Mouse (Mus musculus): Measurements from ENCODE around the gene Tkt.
"Not testable (repeated sequence)": the region's sequence is repeated elsewhere in the genome, so short reads cannot be mapped to it uniquely, and the experiment has no call there.

Gene Tkt

DNA sequence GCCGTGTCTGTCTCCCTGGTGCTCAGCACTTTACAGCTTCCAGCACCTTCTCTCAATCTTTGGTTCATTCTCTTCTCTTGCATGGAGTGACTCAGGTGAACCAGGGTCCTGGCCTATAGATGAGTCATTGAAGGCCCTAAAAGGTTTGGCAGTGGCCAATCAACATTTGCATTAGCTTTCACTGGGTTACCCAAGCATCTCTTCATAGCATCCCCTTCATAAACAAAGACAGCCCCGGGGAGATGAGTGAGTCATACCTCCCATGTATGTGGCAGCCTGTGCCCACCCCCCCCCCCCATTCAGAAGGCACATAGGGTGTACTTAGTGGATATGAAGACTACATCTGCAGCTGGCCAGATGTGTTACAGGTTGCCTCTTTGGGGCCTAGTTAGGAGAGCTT, 8.5 kb downstream of the Tkt start:
- DNase-seq = no peak

DNA sequence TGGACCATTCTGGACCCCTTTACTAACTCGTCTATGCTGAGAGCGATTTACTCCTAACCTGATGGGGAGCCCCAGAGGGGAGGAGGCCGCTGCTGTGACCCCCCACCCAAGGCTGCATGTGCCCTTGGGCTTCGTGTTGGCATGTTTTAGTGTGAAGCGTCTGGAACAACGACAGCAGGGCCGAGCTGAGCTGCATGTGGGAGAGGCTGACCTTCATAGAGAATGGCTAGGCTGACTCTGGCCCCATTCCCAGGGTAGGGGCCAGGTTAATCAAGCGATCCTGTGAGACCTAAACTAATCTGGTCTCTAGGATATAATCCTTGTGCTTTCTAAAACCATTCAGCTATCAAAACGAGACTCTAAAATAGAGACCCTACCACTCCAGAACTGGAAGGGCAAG, 9.6 kb downstream of the Tkt start:
- no peak for DNase-seq

DNA sequence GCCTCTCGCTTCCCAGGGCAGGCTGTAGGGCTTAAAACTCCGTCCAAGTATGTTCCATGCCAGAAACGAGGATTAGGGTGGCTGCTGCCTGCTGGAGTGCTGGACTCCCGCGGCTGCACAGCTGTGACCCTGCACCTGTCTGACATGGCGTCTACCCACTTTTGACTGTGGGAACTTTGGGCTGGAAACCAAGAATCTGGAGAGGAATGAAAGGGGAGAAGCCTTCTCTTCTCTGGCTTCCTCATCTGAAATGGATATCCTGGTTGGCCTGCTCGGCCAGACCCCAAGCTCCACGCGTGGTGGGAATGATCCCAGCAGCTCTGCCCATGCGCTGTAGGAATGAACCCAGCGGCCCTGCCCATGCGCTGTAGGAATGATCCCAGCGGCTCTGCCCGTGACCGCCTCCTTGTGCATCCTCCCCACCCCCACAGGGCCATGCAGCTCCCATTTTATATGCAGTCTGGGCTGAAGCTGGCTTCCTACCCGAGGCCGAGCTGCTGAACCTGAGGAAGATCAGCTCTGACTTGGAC, 11.2 kb downstream of the Tkt start:
- DNase-seq = no peak

DNA sequence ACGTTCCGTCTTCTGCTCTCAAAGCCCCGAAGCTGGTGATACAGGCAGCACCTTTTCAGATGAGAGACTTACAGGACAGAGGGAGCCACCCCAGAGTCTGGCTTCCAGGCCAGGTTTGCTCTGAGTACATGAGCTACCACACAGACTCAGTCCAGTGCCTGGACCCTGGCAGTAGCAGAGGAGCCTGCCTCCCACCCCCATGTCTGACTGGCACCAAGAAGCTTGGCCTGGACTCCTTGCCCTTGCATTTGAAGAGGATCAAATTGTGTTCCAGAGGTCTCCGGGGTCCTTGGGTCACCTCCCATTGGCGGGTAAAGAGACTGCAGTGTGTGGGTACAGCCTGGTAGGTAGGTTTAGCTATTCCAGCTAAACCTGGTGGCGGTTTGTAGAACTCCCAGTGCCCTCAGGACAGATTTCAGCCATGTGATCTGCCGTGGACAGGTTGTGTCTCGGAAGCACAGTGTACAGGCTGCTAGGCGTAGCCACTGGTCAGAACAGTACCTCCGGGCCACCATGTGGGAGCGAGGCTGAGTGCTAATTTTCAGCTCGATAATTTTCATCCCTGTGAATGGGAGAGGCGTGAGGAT, 12.7 kb downstream of the Tkt start:
- no peak for DNase-seq

DNA sequence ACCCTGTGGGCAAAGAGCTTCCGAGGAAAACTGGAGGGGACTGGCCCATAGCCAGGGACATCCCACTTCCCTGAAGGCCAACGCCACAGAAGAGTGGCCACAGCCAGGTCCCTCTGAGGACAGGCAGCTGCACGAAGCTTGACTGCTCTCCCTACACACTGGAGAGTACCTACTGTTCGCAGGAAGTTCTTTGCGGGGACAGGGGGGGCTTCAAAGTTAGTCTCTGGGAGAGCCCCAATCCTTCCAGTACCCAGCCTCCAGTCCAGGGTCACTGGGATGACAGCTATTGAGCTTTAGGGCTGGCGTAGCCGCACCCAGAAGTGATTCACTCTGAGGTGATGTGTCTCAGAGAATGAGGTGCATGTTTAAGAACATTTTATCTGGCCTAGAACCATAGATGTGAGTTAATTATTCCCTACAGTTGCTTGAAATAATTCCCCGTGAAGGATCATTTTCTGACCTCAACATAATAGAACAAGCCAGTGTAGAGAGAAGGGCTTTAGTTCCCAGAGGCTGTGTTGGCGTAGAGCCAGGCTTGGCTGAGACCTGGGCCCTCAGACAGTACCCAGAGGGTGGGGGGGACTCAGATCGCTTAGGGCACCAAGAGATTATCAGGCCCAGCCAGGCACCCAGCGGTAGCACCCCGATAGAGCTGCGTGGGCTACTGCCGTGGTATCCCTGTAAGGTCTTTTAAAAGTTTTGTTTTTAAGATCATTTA, 13.5 kb downstream of the Tkt start:
- DNase-seq = no peak

DNA sequence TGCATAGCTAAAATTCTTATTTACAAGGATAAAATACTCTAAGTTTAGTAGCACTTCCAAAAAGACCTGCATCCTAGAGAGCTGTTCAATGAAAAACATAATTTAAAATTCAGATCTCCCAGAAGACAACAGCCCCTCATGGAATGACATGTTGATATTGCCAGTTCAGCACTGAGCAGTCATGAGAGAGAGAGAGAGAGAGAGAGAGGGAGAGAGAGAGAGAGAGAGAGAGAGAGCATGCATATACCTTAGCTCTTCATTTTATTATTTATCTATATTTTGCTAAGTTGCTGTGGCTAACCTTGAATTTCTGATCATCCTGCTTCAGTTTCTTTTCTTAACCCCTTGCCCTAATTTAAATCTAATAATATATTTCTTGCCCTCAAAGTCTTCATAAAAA, 14.2 kb downstream of the Tkt start:
- DNase-seq = no peak

DNA sequence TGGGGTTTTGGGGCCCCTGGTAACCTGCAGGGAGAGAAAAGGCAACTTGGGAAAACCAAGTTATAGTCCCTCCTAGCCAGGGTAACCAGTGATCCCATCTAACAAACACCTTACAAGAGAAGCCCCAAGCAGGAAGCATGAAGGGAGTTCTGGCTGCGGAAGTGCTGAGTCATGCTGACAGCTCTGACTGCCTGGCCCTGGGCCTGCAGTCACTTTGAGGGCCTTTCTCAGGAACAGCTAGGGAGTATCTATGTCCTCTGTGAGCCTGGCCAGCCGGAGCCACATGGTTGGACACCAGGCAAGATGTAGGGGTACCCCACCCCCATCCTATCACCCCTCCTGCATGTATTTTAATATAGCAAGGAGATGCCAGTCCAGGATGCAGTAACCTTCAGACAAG, 16.3 kb downstream of the Tkt start:
- DNase-seq = no peak

DNA sequence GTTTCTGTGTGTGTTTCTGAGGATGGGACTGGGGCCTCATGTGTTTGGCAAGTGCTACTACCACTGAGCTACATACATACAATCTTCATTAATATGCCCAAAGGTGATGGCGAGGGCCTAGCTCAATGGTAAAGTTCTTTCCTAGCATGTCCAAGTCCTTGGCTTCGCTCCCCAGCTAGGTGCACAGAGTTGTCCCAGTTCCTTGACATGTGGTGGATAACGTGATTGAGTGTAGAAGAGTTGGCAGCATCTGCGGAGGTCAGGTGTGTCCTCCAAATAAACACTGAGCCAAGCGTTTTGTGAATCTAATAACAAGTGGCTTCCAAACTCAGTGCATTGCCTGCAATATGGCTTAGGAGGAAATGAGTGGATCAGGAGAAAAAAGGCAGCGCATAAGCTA, 18.2 kb downstream of the Tkt start:
- no peak for DNase-seq

DNA sequence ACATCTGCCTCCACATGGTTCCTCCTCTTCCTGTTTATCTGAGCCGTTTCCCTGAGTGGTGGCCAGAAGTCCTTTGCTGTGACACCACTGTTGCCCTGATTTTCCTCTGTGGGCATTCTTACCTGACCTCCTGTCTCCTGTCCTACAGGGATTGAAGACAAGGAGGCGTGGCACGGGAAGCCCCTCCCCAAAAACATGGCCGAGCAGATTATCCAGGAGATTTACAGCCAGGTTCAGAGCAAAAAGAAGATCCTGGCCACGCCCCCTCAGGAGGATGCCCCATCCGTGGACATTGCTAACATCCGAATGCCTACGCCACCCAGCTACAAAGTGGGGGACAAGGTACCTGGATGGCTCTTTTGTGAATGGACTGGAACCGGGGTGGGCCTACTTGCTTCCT, 19.9 kb downstream of the Tkt start:
- no peak for DNase-seq

DNA sequence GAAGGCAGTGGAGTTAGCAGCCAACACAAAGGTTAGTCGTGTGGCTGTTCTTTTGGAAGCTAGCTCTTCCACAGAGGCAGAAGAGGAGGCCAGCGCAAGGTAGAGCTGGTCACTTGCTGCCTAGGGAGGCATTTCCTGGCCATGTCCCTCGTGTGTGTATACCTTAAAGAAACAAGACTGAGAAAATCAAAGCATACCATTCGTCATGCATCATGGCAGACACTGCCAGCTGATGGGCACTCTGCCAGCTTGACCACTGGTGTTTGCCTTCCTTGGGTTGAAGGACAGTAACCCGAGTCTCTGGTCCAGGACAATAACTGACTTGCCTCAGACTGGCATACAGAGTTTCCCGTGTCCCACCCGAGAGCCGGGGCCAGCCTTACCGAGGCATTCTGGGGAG, 22.1 kb downstream of the Tkt start:
- DNase-seq = no peak

DNA sequence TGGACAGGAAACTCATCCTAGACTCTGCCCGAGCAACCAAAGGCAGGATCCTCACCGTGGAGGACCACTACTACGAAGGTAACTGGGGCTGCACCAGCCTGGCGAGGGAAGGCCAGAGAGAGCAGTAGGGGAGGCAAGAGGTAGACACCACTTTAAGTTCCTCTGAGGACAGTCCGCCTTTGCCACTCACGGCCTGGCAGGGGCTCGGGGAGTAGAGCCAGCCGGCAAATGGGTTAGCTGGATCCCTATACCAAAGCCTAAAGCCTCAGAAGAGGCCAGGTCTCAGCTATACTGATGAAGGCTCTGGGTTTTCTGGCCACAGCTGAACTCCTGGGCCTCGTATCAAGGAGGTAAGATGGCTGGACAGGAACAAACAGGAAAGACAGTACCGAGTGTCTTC, 24.1 kb downstream of the Tkt start:
- DNase-seq = no peak

DNA sequence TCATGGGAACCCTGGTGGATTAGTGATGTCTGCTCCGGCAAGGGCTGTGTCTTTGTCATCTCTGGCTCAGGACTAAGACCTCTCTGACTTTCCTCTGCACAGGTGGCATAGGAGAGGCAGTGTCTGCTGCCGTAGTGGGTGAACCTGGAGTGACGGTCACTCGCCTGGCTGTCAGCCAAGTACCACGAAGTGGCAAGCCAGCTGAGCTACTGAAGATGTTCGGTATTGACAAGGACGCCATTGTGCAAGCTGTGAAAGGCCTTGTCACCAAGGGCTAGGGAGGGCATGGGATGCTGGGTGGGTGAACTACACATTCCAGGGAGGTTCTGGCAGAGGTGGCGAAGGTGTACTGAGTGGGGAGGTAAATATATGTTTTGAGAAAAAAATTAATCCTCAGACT, 25.1 kb downstream of the Tkt start:
- DNase-seq = no peak

DNA sequence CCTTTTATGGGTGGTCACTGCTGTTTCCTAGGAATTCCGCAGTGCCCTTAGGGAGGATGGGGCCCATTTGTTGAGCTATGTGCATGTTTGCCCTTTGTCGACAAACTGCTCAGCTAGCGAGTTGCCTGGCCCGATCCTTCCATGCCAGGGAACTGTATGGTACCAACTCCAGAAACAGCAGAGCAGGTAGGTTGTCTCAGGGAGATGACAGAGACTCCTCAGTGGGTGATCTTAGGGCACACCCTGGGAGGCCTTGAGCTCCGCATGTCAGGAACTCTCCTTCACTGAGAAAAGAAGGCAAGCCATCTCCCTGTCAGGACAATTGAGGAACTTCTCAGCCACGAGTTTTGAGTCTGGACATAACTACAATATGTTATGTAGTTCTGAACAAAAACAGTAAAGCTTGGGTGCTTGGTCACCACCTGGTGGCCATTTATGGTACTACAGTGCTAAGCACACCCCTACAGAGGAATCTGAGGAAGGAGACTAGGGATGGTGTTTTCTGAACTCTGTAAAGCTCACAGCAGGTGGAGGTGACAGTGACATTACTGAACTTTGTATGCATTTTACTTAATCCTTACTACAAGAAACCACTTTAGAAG, 25.9 kb downstream of the Tkt start:
- DNase-seq = peak; percentile 70

DNA sequence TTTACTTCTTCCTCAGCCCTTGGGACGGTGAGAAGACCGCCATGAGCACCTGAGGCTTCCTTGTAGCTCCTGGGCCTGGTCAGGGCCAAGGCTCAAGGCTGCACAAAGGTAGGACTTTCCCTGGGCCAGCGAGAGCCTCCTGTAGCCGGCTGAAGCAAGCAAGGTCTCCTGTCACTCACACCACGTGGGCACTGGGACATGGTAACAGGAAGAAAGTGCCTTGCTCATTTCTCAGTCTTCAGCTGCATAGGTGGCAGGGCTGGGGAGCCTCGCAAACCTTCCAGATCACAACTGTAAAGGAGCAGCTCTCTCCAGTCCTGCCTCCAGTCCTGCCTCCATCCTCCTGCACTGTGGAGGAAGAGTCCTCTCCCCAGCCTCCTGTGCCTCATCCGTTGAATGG, 27.6 kb downstream of the Tkt start:
- DNase-seq = no peak

DNA sequence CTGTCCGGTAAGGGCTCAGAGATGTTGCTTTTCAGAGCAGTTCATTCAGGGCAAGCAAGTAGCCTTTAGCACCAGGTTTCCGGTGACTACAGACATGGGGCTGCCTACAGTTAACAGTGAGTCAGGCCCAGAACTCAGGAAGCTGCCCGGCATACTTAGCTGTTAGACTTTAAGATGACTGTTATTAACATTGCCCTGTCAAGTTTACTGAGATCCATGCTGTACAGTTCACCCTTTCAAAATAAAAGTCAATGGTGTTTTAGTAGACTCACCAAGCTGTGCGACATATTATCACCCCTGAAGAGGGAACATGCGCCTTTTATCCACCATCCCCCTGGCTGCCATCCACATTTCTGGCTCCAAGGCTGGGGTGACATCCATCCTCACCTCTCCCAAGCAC, 28.1 kb downstream of the Tkt start:
- DNase-seq = no peak

DNA sequence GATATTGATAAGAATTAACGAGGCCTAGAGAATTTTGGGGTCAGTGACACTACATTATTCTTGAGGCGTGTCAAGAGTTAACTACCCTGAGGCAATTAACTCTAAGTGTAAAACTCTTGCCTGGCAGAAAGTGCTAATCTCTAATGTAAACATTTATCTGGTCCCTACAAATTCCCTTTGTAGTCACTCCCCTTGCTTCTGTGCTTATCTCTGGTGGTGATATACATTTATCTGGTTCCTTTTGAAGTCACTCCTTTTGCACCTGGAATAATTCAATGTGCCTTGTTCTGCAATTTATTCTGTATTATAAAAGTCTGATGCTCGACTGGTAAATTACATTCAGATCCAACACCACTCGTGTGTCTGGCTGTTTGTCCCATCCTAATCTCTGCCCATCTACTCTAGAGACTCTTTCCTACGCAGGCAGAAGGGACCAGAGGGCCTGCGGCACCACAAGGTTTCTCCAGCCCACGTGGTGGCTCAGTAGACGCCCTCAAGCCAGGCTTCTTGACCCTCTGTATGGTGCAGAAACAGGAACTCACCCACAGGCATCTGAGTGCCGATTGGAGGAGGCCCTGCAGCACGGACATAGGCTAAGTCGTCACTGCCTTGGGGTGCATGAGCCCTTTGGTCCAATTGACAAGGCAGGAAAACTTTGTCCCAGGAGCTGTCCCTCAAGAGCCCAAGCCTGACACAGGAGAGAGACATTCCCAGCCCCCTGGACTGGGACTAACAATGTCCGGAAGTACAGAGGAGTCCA, 29.3 kb downstream of the Tkt start:
- DNase-seq = not testable (repeated sequence)

DNA sequence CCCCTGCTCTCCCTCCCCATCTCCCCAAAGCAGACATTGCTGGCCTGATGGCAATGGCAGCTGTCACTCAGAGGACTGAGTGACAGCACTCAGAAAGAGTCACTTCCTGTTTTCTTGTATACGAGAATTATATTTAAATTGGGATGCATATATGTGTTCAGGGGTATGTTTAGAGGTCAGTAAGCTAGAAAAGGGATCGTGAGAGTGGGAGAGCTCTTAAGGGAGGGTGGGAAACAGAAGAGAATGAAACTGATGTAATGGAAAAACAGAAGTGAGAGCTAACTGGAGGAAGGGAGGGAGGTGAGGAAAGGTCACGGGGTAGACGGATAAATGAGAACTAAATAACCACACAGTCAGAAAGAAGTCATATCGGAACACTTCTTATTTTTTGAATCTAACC, 31.0 kb downstream of the Tkt start:
- DNase-seq = no peak

DNA sequence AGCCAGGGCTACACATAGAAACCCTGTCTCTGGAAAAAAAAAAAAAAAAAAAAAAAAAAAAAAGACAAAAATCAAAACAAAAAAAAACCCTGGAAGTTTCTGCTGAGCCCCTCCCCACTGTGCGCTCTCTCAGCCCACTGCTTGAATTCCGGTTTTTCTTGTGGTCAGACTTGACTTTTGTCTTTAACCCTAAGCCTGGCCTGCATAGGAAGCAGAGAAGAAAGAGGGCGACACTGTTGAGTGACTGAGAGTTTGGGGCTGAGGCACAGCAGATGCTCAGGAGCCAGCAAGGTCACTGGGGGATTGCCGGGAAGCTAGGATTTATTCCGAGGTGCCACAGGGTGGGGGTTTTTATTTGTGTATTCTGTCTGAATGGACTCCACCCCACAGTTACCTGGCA, 31.7 kb downstream of the Tkt start:
- DNase-seq = no peak

DNA sequence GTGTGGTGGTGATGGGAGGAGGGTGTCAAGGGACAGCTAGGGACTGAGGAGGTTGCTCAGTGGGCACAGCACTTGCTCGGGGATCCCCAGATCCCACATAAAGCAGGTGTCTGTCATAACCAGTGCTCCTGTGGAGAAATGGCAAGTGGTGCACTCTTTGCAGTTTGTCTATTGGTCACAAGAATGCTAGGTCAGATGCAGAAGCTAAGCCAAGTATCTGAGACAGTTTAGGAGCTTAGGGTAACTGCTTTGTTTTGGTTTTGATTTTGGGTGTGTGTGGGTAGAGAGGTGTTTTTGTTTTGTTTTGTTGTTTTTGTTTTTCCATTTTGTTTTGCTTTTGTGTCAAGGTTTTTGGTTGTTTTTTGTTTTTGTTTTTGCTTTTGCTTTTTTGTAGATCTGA, 33.1 kb downstream of the Tkt start:
- no peak for DNase-seq

DNA sequence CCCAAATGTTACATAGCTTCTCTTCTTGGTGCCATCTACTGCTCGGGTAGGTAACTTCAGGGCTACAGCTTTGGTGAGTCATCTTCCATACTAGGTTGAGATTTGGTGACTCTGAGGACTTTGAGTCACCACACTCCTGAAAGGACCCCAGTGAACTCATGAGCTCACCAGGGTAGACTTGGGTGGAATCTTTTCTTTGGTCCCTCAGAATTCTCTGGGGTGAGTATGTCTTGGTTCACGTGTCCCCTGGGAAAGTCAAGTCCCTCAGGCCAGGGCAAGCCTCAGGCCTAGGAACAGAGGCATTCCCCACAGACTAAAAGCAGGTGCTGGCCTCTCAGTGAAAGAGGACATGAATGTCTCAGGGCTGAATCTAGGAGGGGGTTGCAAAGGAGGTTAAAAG, 35.9 kb downstream of the Tkt start:
- no peak for DNase-seq

DNA sequence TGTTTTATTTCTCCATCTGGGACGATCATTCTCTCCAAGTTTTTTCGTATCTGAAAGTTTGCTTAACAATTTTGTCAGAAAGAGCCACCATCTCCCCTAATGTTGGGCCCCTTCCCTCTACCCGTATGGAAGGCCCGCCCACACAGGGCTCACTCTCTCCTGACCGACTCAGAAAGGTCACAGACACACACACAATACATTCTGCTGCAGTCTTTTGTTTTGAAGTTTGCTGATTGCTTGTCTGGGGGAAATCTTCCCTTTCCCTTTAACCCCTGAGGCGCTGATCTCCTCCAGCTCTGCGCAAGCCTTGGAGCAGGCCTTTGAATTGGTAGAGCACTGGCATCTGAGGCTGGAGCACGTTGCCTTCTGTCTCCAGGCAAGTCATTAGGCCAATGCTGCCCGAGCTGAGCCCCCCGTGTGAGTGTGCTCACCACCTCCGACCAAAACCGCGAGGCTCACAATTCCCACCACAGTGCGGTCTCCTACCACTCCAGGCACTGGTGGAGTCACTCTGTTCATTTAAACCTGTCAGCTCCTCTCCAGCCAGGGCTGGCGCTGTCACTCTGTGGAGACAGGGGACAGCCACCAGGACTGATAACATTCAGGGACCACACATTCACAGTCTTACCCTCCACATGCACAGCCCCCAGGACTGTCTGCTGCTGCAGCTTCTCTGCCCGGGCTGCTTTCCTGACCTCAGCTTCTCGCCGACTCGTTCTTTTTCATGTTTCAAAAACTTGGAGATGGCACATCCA, 36.5 kb downstream of the Tkt start:
- DNase-seq = peak; percentile 49

DNA sequence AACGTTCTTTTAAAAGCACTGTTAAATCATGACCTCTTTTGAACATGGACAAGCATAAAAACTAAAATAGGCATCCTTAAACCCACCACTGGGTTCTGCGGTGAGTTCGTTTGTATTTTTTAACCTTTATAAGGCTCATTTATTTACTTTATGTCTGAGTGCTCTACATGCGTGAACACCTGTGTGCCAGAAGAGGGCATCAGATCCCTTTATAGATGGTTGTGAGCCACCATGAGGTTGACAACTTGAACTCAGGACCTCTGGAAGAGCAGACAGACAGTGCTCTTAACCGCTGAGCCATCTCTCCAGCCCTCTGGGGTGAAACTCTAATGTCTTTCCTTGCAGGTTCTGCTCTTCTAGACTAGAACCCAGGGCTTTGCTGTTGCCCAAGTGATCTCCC, 37.2 kb downstream of the Tkt start:
- DNase-seq = no peak
